Mouse (Mus musculus) C3H10T1/2 (cell line): ENCODE measurements around the gene Edem2. TPM values are rescaled to one million over a fixed set of nuclear protein-coding genes. Genes with fewer than 3 reads are reported as not detected.

Experiments
- polyA plus RNA-seq, 2 experiments: library from polyadenylated mRNA; unstranded; fragments of >200 nt; fragmentation: generic; extraction: Trizol; gene quantifications; one replicate each; pipeline ENCODE4 v1.2.1; 2012; ENCODE audit warnings: missing spikeins in 2 of 2

The Edem2 gene
- 10 to 100 TPM; 17.7 to 35.3 TPM for polyA plus RNA-seq

GRCm38 (mm10) chr2:155729158-155729645 lies at the start of gene Edem2:
TSS of gene Edem2 (minus strand) at chr2:155729475.

GRCm38 (mm10) chr2:155774927-155775684 lies 45.8 kb upstream of the Edem2 start, which contains the start of gene Mmp24:
TSS of gene Mmp24 (plus strand) at chr2:155775342.

GRCm38 (mm10) chr2:155751014-155751786 lies 21.9 kb upstream of the Edem2 start, which contains the start of gene Procr:
TSS of gene Procr (plus strand) at chr2:155751117.

GRCm38 (mm10) chr2:155735766-155736165 lies 6.5 kb upstream of the Edem2 start, which contains the start of gene Gm17581:
TSS of gene Gm17581 (minus strand) at chr2:155735866.

GRCm38 (mm10) chr2:155691723-155692493 lies 37.4 kb downstream of the Edem2 start, which contains the start of gene Trpc4ap:
TSS of gene Trpc4ap (minus strand) at chr2:155692384.

Other genes starting within 250 kb of the Edem2 start
- gene Acss2, start 211.5 kb downstream of the Edem2 start, polyA plus RNA-seq, result 1 to 10 TPM; 2.1 to 7.1 TPM
- 1 to 10 TPM in 1 of 2 experiments, under 1 TPM in 1; 0.14 to 1.5 TPM for gene Ggt7, start 211.2 kb downstream of the Edem2 start, polyA plus RNA-seq
- gene Gss, start 136.7 kb downstream of the Edem2 start, polyA plus RNA-seq, result 10 to 100 TPM; 28.2 to 38.3 TPM
- under 1 TPM; 0.02 to 0.12 TPM for gene Myh7b, start 118.3 kb downstream of the Edem2 start, polyA plus RNA-seq
- 100 to 1,000 TPM in 1 of 2 experiments, 10 to 100 TPM in 1; 43.1 to 143 TPM for gene Trpc4ap, start 37.1 kb downstream of the Edem2 start, polyA plus RNA-seq
- not detected for gene Gm17581, start 6.4 kb upstream of the Edem2 start, polyA plus RNA-seq
- gene Procr, start 21.6 kb upstream of the Edem2 start, polyA plus RNA-seq, result 1 to 10 TPM; 4.4 to 7.8 TPM
- gene Mmp24, start 45.9 kb upstream of the Edem2 start, polyA plus RNA-seq, result under 1 TPM; 0.11 to 0.15 TPM
- 10 to 100 TPM; 42.7 to 60.4 TPM for gene BC029722, start 90.0 kb upstream of the Edem2 start, polyA plus RNA-seq
- gene Eif6, start 97.5 kb upstream of the Edem2 start, polyA plus RNA-seq, result 100 to 1,000 TPM; 140 to 603 TPM
- gene Fam83c, start 105.4 kb upstream of the Edem2 start, polyA plus RNA-seq, result under 1 TPM in 1 of 2 experiments, not detected in 1; 0.01 TPM
- 10 to 100 TPM; 10.3 to 24.6 TPM for gene Uqcc1, start 200.8 kb upstream of the Edem2 start, polyA plus RNA-seq
- under 1 TPM in 1 of 2 experiments, not detected in 1; 0.07 TPM for gene Gm15557, start 211.3 kb upstream of the Edem2 start, polyA plus RNA-seq
- under 1 TPM; 0.01 to 0.02 TPM for gene Gdf5, start 215.9 kb upstream of the Edem2 start, polyA plus RNA-seq
- gene Cep250, start 227.0 kb upstream of the Edem2 start, polyA plus RNA-seq, result 10 to 100 TPM in 1 of 2 experiments, 1 to 10 TPM in 1; 3.8 to 12.5 TPM